Mouse (Mus musculus) hindbrain, embryonic 10.5 days (tissue): ENCODE results near the gene Pold4. TPM values are rescaled to one million over a fixed set of nuclear protein-coding genes. Genes with fewer than 3 reads are reported as not detected.

Source experiments
- DNase-seq: peaks from one replicate; pipeline ENCODE4 v3.0.0-alpha.2; 2017; ENCODE audit warnings: low spot score
- H3K27ac ChIP-seq: fragments of 300-500 bp; sonication (generic); 2 replicates; pipeline ENCODE4 v1.5.1; 2016; ENCODE audit warnings: mild to moderate bottlenecking, moderate library complexity
- H3K27me3 ChIP-seq: fragments of 300-500 bp; sonication (generic); 2 replicates; pipeline ENCODE4 v1.6.1; 2016; ENCODE audit warnings: mild to moderate bottlenecking; ENCODE audit not compliant: poor library complexity, insufficient read depth, severe bottlenecking
- H3K36me3 ChIP-seq: fragments of 300-500 bp; sonication (generic); 2 replicates; pipeline ENCODE4 v1.6.1; 2016; ENCODE audit warnings: mild to moderate bottlenecking, moderate library complexity
- H3K4me1 ChIP-seq: fragments of 300-500 bp; sonication (generic); replicated peaks from 2 replicates; pipeline ENCODE4 v1.6.1; 2016; ENCODE audit warnings: mild to moderate bottlenecking
- H3K4me3 ChIP-seq: fragments of 300-500 bp; sonication (generic); 2 replicates; pipeline ENCODE4 v1.5.1; 2016; ENCODE audit warnings: mild to moderate bottlenecking, moderate library complexity
- H3K9me3 ChIP-seq: fragments of 300-500 bp; sonication (generic); 2 replicates; pipeline ENCODE4 v1.6.1; 2016; ENCODE audit warnings: mild to moderate bottlenecking, moderate library complexity
- WGBS: fragments of 180-500 bp; shearing (Covaris S2); methylation state at CpG from one replicate; pipeline ENCODE4 v1.1.7; 2016; 5-methylcytosine and 5-hydroxymethylcytosine counted together
- polyA plus RNA-seq: library from polyadenylated mRNA; unstranded; fragments of >200 nt; fragmentation: Nextera tagmentation; extraction: Ambion mirVana; gene quantifications from 2 replicates; pipeline ENCODE4 v1.2.1, GENCODE M21; 2016

Gene Pold4
- polyA plus RNA-seq, 1 experiment from 2014 or later, result 19.7 TPM

DNA sequence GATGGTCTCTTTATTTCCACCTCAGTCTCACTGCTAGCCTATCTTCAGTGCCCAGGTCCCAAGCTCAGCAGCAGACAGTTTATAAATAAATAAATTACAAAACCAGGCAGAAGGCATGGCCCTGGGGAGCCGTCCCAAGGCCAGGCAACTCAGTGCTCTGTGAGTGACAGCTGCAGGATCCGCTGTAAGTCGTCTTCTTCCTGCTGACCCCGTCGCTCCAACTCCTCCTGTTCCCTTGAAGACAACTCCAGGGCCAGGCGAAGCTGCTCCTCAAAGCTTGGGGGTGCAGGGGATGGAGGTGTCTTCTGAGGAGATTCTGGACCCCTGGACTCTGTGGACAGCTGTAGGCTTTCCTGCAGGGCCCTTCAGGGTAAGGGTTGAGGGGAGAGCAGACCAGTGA lies 38.5 kb downstream of the Pold4 start:
- peaks cover 45% of the 10 kb centered on the region for H3K27me3 ChIP-seq
- no peaks in the 10 kb centered on the region for H3K9me3 ChIP-seq
- H3K4me3 ChIP-seq, result no peak overlapping the region
- no peak for DNase-seq
- H3K36me3 ChIP-seq, result peaks cover 26% of the 10 kb centered on the region
- no peak overlapping the region for H3K27ac ChIP-seq
- peaks cover 10% of the 10 kb centered on the region for H3K4me1 ChIP-seq
- 63% methylated on average over 6 of the region's 6 CpGs for WGBS

DNA sequence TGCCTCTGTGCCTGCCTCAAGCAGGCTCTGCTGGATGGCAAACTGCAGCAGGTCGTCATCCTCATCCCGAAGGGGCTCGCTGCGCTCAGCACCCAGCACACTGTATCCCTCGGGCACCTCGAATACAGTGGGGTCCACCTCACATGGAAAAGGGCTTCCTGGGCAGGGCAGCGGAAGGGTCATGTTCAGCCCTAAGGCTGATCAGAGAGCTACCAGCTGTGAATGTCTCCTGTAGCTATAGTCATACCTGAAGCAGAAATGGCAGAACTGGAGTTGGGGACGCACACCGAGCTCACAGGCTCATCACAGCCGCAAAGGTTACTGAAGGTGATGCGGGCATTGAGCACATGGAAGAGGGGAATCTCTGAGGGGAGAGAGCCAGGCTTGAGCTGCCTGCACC lies 39.3 kb downstream of the Pold4 start:
- no peak for DNase-seq
- no peak overlapping the region for H3K27ac ChIP-seq
- no peak overlapping the region for H3K4me3 ChIP-seq
- 93% methylated on average over 11 of the region's 11 CpGs for WGBS
- H3K27me3 ChIP-seq, result peaks cover 45% of the 10 kb centered on the region
- peaks cover 10% of the 10 kb centered on the region for H3K4me1 ChIP-seq
- peaks cover 3% of the 10 kb centered on the region; the same call in 1 of the 2 replicates for H3K9me3 ChIP-seq
- peaks cover 26% of the 10 kb centered on the region for H3K36me3 ChIP-seq

DNA sequence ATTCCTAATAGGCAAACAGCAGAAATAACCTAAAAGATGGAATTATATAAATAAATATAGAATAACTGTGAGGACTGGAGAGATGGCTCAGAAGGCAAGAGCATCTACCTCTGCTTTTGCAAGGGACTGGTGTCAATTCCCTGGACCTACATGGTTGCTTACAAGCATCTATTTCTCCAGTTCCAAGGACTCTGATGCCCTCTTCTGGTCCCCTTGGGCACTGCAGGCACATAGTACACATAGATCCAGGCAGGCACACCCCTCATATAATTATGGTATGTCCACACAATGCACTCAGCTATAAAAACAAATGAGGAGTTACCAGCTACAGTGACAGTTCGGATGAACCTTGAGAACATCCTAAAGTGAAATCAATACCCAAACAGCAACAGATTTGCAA lies 47.8 kb downstream of the Pold4 start:
- WGBS, result 95% methylated on average over 1 of the region's 1 CpGs
- Histone ChIP-seq H3K4me1 (peaks cover 22% of the 10 kb centered on the region), H3K36me3 (peaks cover 21% of the 10 kb centered on the region), H3K27ac (no peak overlapping the region), H3K4me3 (no peak overlapping the region), H3K9me3 (peaks cover 11% of the 10 kb centered on the region; the same call in 1 of the 2 replicates), H3K27me3 (peaks cover 14% of the 10 kb centered on the region)
- no peak for DNase-seq

DNA sequence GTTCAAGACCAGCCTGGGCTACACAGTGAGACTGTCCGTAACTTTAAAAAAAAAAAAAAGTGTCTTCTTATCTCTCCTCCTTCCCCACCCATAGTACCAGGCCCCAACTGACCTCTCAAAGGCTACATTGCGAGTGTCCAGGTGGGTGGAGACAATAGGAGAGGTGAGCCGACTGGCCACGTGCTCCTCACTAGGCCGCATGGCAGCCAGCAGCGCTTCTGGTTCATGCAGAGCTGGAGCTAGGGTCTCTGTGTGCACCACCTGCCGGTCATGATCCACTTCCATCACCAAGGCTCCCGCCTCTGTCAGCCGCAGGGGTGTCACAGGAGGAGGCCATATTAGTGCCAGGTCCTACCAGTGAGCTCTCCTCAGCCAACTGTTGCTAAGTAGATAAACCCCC lies 48.7 kb downstream of the Pold4 start:
- 96% methylated on average over 9 of the region's 9 CpGs for WGBS
- DNase-seq, result no peak
- H3K27ac ChIP-seq, result no peak overlapping the region

DNA sequence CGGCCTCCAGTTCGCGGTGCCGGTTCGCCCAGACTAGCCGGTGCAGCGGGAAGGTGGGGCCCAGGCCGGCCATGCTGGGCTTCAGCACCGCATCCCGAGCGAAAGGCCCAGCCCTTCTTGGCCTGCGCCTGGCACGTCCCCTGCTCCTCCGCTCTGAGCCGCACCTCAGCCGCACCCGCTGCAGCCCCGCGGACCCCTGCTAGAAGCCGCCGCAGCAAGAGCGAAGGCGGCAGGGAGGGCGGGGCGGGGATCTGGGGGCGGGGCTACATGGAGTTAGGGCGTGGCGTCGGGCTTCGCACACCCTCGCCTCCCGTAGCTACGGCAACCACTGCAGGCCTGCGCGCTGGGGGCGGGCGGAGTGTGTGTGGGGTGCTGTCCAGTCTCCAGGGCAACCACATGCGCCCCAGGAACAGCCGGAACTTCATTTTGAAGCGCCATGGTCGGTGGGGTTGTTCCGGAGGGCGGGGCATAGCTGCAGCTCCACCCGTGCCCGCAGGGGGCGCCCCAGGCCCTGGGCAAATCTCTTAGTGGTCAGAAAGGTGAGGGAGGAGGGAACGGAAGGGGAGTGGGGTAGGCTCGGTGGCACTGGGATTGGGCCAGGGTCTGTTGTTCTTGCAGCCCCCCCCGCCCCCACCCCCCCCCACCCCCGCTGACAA lies 51.3 kb downstream of the Pold4 start, which contains the start of gene Ankrd13d:
Gene Ankrd13d (minus strand): TSS at position 240 of the 656 bp plus-strand sequence.
- Histone ChIP-seq H3K36me3 (peaks cover 56% of the 10 kb centered on the region), H3K4me3 (peak within 1 kb of the TSS; percentile 75), H3K4me1 (peaks cover 22% of the 10 kb centered on the region), H3K27me3 (peaks cover 14% of the 10 kb centered on the region), H3K27ac (peak within 1 kb of the TSS; percentile 87), H3K9me3 (peaks cover 5% of the 10 kb centered on the region; the same call in 1 of the 2 replicates)
- under 1% methylated on average over 50 of the region's 50 CpGs for WGBS
- peak; percentile 94 for DNase-seq

More for the DNA sequence above, 48.7 kb downstream of the Pold4 start:
- H3K4me3 ChIP-seq, result no peak overlapping the region
- peaks cover 11% of the 10 kb centered on the region; the same call in 1 of the 2 replicates for H3K9me3 ChIP-seq
- H3K4me1 ChIP-seq, result peaks cover 22% of the 10 kb centered on the region
- peaks cover 14% of the 10 kb centered on the region for H3K27me3 ChIP-seq
- H3K36me3 ChIP-seq, result peaks cover 30% of the 10 kb centered on the region

Other genes with a start within 250 kb of the Pold4 start
- gene Acy3, start 245.3 kb upstream of the Pold4 start, polyA plus RNA-seq, result 2.6 and 2.9 TPM in 2 replicates
- 0.88 and 2.6 TPM in 2 replicates for gene Tbx10, start 239.1 kb upstream of the Pold4 start, polyA plus RNA-seq
- 20.1 and 22.6 TPM in 2 replicates for gene Nudt8, start 231.3 kb upstream of the Pold4 start, polyA plus RNA-seq
- 3.0 and 3.1 TPM in 2 replicates for gene Gm49405, start 231.3 kb upstream of the Pold4 start, polyA plus RNA-seq
- 3.0 and 3.8 TPM in 2 replicates for gene Doc2g, start 228.6 kb upstream of the Pold4 start, polyA plus RNA-seq
- gene Ndufv1, start 219.1 kb upstream of the Pold4 start, polyA plus RNA-seq, result 196 and 198 TPM in 2 replicates
- 442 and 460 TPM in 2 replicates for gene Gstp1, start 193.9 kb upstream of the Pold4 start, polyA plus RNA-seq
- 1.3 and 2.1 TPM in 2 replicates for gene Gstp2, start 185.9 kb upstream of the Pold4 start, polyA plus RNA-seq
- gene Gstp3, start 172.3 kb upstream of the Pold4 start, polyA plus RNA-seq, result not detected in 2 replicates
- not detected in 2 replicates for gene Cabp2, start 150.3 kb upstream of the Pold4 start, polyA plus RNA-seq
- 90.5 and 93.3 TPM in 2 replicates for gene Cdk2ap2, start 134.7 kb upstream of the Pold4 start, polyA plus RNA-seq
- gene Pitpnm1, start 131.9 kb upstream of the Pold4 start, polyA plus RNA-seq, result 8.5 and 19.9 TPM in 2 replicates
- 65.8 and 73.9 TPM in 2 replicates for gene Aip, start 106.0 kb upstream of the Pold4 start, polyA plus RNA-seq
- gene Gpr152, start 92.1 kb upstream of the Pold4 start, polyA plus RNA-seq, result not detected in 2 replicates
- 0.12 TPM in 1 of 2 replicates, not detected in the other for gene Cabp4, start 87.9 kb upstream of the Pold4 start, polyA plus RNA-seq
- gene Coro1b, start 83.3 kb upstream of the Pold4 start, polyA plus RNA-seq, result 138 and 156 TPM in 2 replicates
- gene Ptprcap, start 78.3 kb upstream of the Pold4 start, polyA plus RNA-seq, result 0.51 and 0.76 TPM in 2 replicates
- gene Rps6kb2, start 68.5 kb upstream of the Pold4 start, polyA plus RNA-seq, result 65.4 and 77.0 TPM in 2 replicates
- 3.5 and 3.9 TPM in 2 replicates for gene Carns1, start 56.4 kb upstream of the Pold4 start, polyA plus RNA-seq
- 0.85 and 1.2 TPM in 2 replicates for gene Tbc1d10c, start 40.6 kb upstream of the Pold4 start, polyA plus RNA-seq
- gene Ppp1ca, start 39.8 kb upstream of the Pold4 start, polyA plus RNA-seq, result 1,005 and 1,038 TPM in 2 replicates
- 53.0 and 53.9 TPM in 2 replicates for gene Rad9a, start 30.2 kb upstream of the Pold4 start, polyA plus RNA-seq
- 0.87 and 1.2 TPM in 2 replicates for gene Clcf1, start 17.7 kb upstream of the Pold4 start, polyA plus RNA-seq
- not detected in 2 replicates for gene AC109138.7, start 17.5 kb upstream of the Pold4 start, polyA plus RNA-seq
- gene Ssh3, start 37.3 kb downstream of the Pold4 start, polyA plus RNA-seq, result 4.0 and 5.9 TPM in 2 replicates
- 9.9 and 14.4 TPM in 2 replicates for gene Ankrd13d, start 51.2 kb downstream of the Pold4 start, polyA plus RNA-seq
- gene Grk2, start 74.3 kb downstream of the Pold4 start, polyA plus RNA-seq, result 14.8 and 16.7 TPM in 2 replicates
- gene Kdm2a, start 166.4 kb downstream of the Pold4 start, polyA plus RNA-seq, result 51.6 and 53.9 TPM in 2 replicates
- gene Rhod, start 207.5 kb downstream of the Pold4 start, polyA plus RNA-seq, result 16.5 and 19.5 TPM in 2 replicates
- 1.2 and 1.6 TPM in 2 replicates for gene Syt12, start 245.5 kb downstream of the Pold4 start, polyA plus RNA-seq